Mouse (Mus musculus): Measurements from ENCODE around the gene Dna2.

DNA sequence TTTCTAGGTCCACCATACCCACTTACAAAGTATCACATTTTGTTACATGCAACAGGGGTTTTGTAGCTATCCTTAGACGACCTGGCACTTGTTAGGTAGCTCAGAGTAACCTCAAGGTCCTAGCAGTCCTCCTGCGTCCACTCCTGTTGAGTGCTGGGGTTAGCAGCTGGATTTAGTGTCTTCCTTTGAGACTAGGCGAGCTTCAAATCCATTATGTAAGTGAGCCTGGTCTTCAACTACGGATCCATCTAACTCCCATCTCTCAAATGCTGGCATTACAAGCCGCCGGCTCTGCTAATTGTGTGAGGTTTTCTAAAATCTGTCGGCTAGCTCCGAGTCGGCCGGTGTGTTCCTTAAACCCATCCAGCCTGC lies 32.8 kb downstream of the Dna2 start:
- TF ChIP-seq CTCF (IDR thresholded peaks at IDR 0.05) (no peak), POLR2A (IDR thresholded peaks at IDR 0.05; ENCODE audit: insufficient read depth, low read depth, low read length) (no peak)
